Mouse (Mus musculus) brain, embryonic 14.5 days (tissue): ENCODE data around the gene Dnhd1.

ENCODE experiments used
- CTCF ChIP-seq: fragments of 200-500 bp; IDR thresholded peaks from 2 replicates; pipeline ENCODE4 v1.5.1; 2012; ENCODE audit warnings: inconsistent platforms, mild to moderate bottlenecking, moderate library complexity, borderline replicate concordance; ENCODE audit not compliant: insufficient read depth, insufficient read length; ENCODE audit errors: extremely low read depth
- POLR2A ChIP-seq: fragments of 200-500 bp; IDR thresholded peaks from 2 replicates; pipeline ENCODE4 v1.6.1; 2012; ENCODE audit warnings: mild to moderate bottlenecking, inconsistent platforms, borderline replicate concordance; ENCODE audit not compliant: poor library complexity, insufficient read depth, insufficient read length, severe bottlenecking; ENCODE audit errors: extremely low read depth

GRCm38 (mm10) chr7:105751491-105752433, 101.1 kb downstream of the Dnhd1 start, which contains the start of gene Tpp1:
- TF ChIP-seq POLR2A = no peak
- no peak for TF ChIP-seq CTCF
